Mouse (Mus musculus) heart, adult 18-20 months (tissue): ENCODE measurements around the gene Scai. TPM values are rescaled to one million over a fixed set of nuclear protein-coding genes. Genes with fewer than 3 reads are reported as not detected.
A peak's percentile ranks its signal among the peaks of the same experiment; 100 is the strongest.
"Not testable (repeated sequence)": the region's sequence is repeated elsewhere in the genome, so short reads cannot be mapped to it uniquely, and the experiment has no call there.

ENCODE experiments used
- DNase-seq, 2 experiments: peaks; one replicate each; pipeline ENCODE4 v3.0.0; 2021 to 2022; ENCODE audit warnings: mixed read lengths in 1 of 2
- total RNA-seq, 2 experiments: library from RNA; stranded (reverse); gene quantifications; 2 replicates each; pipeline ENCODE4 v1.2.3; 2021

Gene Scai
- total RNA-seq, 2 experiments from 2014 or later = 5.0 to 5.1 TPM

DNA sequence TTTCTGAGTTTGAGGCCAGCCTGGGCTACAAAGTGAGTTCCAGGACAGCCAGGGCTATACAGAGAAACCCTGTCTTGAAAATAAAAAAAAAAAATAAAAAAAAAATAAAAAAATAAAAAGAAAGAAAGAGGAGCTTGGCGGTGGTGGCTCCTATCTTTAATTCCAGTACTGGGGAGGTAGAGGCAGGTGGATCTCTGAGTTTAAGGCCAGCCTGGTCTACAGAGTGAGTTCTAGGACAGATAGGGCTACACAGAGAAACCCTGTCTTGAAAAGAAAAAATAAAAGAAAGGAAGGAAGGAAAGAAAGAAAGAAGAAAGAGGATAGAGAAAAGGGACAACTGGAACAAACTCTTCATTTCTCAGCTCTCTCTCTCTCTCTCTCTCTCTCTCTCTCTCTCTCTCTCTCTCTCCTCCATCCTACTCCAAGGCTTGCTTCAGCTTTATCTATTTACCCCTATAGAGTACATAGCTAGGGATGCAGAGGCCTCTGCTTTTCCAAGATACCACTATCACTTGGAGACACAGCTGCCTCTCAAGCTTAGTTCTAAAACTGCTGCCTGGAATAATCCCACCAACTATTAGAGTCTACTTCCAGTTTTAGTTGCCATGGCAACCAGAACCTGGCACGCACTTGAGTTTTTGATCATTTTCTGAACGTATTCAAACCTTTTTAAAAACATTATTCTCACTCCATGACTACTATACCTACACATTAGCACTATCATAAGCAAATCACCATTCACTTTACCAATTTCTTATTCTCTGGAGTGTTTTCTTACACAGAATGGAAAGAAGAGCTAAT, 60.8 kb downstream of the Scai start:
- DNase-seq = no peak

DNA sequence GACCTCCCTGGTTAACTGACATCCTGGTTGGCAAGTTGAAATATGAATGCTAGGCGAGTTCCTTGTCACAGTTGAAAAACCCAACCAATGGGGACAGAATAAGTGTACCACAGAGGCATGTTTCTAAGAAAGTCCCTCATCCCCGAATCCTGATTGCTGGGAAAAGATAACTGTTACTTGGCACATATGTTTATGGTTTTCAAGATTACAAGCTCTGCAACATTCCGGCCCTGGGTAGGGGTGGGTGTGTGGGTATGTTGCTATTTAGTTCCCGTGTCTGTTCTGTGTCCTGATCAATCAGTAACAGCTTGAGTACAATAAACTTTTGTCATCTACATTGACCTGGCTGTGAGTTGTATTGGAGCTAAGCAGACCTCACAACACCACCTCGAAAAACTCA, 66.4 kb downstream of the Scai start:
- no peak for DNase-seq

DNA sequence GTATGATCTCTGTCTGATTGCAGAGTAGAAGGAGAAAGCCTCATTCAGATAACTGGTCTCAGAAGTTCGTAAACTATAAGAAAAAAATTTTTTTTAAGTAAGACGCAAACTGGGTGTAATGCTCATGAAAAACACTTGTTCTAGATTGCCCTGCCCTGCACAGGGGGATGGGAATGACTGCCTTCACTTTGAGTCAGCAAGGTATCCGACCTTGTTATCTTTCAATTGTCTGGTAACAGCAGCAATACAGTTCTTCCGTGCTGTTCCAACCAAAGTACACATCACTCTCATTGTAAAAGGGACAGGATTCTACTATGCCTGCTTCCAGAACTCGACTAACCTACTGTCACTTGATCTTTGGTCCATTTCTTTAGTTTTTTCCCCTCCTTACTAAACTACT, 69.4 kb downstream of the Scai start:
- DNase-seq = no peak

DNA sequence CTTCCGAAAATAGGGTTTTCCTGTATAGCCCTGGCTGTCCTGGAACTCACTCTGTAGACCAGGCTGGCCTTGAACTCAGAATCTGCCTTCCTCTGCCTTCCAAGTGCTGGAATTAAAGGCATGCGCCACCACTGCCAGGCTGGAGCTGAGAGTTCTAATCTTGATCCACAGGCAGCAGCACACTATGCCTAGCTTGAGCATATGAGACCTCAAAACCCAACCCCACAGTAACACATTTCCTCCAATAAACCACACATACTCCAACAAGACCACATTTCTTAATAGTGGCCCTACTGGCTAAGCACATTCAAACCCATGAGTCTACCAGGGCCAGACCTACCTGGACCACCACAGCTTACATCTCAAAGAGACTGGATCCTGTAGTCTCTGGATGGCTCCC, 74.0 kb downstream of the Scai start:
- no peak for DNase-seq

DNA sequence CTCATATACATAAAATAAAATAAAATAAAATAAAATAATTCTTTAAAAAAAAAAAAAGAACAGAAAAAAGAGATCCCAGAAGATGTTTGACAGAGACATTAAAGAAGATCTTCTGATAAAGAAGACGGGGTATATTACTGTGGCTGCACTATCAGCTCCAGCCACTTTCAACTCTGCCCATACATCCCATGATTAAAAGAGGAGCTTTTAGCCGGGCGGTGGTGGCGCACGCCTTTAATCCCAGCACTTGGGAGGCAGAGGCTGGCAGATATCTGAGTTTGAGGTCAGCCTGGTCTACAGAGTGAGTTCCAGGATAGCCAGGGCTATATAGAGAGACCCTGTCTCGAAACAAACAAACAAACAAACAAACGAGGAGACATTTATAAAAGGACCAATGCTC, 76.4 kb downstream of the Scai start:
- DNase-seq = no peak

DNA sequence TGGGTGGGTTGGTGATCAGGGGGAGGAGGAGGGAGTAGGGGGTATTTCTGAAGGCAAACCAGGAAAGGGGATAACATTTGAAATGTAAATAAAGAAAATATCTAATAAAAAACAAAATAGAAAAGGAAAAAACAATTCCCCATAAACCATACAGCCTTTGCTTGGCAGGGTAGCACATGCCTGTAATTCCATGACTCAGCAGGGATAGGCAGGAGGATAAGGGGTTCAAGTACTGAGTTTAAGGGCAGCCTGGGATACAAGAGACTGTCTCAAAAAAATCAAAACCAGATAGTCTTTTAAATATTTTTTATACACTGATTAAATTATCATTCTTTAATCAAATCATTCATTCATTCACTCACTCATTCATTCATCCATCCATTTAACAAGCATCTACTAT, 80.0 kb downstream of the Scai start:
- DNase-seq = no peak

DNA sequence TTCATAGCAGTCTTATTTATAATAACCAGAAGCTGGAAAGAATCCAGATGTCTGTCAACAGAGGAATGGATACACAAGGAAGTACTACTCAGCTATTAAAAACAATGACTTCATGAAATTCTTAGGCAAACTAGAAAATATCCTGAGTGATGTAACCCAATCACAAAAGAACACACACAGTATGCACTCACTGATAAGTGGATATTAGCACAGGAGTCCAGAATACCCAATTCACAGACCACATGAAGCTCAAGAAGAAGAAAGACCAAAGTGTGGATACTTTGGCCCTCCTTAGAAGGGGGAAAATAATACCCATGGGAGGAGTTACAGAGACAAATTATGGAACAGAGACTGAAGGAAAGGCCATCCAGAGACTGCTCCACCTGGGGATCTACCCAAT, 80.8 kb downstream of the Scai start:
- DNase-seq = not testable (repeated sequence)

GRCm38 (mm10) chr2:39099951-39100350, 90.6 kb downstream of the Scai start:
- not testable (repeated sequence) for DNase-seq

DNA sequence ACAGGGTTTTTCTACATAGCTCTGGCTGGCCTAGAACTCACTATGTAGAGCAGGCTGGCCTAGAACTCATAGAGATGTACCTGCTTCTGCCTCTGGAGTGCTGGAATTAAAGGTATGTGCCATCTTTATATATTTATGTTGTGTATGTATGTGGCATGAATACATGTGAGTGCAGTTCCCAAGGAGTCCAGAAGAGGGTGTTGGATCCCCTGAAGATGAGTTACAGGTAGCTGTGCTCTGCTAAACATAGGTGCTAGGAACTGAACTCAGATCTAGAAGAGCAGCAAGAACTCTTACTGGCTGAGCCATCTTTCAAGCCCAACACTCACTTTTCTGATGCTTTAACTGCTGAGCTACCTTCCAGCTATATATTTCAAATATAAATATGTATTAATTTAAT, 92.5 kb downstream of the Scai start:
- no peak for DNase-seq

DNA sequence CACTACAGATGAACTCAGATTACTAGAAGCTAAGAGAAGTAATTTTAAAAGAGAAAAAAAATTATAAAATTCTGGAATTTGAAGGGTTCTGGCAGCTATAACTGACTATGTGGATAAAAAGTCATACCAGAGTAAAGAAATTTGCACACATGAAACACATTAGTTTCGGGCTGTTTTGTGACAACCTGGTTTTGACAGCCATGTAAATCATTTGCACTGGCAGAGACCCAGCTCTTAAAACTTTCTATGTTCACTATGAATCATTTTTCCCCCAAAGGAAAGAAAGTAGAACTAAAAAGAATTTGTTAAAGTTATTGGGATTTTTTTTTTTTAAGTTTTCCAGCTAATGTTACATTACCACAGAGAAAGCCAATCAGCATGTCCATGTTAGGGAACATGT, 98.6 kb downstream of the Scai start:
- DNase-seq = no peak

- no peak for DNase-seq
These were observed 107.8 kb downstream of the Scai start for GRCm38 (mm10) chr2:39082706-39083105.

DNA sequence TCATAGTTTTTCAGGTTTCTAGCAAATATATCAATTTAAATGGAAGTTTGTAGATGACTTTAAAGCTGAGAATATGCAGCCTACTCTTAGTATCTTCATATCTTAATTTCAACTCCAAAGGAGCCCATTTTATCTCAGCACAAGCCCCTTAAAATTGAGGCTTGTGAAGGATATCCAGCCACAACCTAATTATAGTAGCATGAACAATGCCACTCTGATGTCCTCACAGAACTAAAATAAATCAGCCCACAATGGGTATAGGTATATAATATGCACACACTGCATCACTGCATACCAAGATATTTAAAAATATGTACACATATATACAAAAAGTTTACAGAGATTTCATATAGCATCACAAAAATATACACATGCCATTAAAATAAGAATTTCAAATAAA, 119.9 kb downstream of the Scai start:
- no peak for DNase-seq

- DNase-seq = no peak
These were observed 121.4 kb downstream of the Scai start for GRCm38 (mm10) chr2:39069096-39069495.

DNA sequence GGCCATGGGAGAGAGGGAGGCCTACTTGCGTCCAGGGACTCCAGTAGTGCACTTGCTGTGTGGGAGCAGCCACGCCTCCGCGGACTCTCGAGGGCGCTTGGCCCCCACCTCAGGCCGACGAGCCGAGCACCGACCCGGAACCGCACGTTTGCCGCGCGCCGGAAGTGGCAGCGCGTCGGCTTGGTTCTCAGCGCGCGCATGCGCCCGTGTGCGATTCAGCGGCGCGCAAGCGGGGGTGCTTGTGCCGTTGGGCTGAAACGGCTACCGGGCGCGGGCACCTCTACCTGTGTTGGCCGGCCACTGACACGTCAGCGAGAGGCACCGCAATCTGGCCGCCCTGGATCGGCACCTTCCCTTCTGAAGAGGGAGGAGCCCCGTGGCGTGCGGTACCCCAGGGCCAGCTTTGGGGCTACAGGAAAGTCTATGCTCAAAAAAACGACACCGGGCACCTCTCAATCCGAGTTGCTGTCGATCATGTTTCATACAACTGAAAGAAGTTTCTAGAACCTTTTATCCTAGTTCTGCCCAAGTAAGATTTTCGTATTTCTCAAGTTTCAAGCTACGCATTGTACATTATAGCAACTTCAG, 125.0 kb downstream of the Scai start, which contains the start of gene Golga1:
Gene Golga1 (minus strand): TSS at position 142 of the 588 bp plus-strand sequence.
- peak; percentile 90 to 93 for DNase-seq

GRCm38 (mm10) chr2:39064687-39065399, 125.7 kb downstream of the Scai start:
- DNase-seq = no peak

- DNase-seq = no peak
These were observed 142.0 kb downstream of the Scai start for GRCm38 (mm10) chr2:39048515-39048914.

DNA sequence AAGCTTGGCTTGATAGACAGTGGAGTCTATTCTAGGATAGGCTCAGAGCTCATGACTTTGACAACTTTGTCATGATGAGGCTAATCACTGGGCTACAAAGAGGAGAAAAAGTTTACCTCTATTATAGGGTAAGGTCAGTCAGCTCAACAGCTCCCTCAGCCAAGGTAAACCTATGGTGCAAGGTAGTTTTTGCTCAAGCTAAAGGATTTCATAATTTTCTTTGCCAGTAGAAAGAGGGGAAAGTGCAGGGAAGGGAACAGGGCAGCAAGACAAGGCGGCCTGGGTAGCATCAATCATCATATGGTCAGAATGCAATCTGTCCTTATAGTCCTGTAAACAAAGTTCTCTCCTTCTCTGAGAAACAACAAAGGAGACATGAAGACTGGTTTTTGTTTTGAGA, 150.3 kb downstream of the Scai start:
- DNase-seq = no peak

GRCm38 (mm10) chr2:39031611-39032010, 158.9 kb downstream of the Scai start:
- no peak for DNase-seq

- no peak for DNase-seq
These were observed 170.5 kb downstream of the Scai start for GRCm38 (mm10) chr2:39020004-39020403.

DNA sequence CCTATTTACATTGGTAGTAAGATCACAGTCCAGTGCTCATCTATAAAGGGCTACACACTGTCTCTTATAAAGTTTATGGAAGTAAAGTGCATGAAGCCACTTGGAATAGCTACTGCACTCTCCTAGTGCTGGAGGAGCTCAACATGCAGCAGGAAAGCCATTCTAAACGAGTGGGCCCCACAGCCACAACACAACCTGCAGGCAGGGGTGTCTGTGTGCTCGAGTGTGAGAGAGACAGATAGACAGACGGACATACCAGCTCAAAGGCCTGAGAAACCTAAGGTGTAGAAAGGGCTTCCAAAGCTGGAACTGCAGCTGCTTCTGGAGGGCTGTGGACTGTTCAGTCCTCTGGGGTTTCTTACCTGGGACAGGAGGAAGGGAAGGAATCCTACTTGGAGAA, 174.0 kb downstream of the Scai start:
- DNase-seq = no peak
